Mouse (Mus musculus) hindbrain, embryonic 15.5 days (tissue): ENCODE measurements around the gene Ftl1. TPM values are rescaled to one million over a fixed set of nuclear protein-coding genes. Genes with fewer than 3 reads are reported as not detected.
"Not testable (repeated sequence)": the region's sequence is repeated elsewhere in the genome, so short reads cannot be mapped to it uniquely, and the experiment has no call there.

Experiments
- ATAC-seq: fragments of 200-750 bp; cut with Nextera tagmentation; 2 replicates; pipeline ENCODE4 v1.8.0; 2017; ENCODE audit warnings: low read depth, moderate number of reproducible peaks, moderate TSS enrichment; ENCODE audit not compliant: low FRiP score
- H3K27ac ChIP-seq: fragments of 300-500 bp; sonication (generic); replicated peaks from 2 replicates; pipeline ENCODE4 v1.5.1; 2015; ENCODE audit warnings: mild to moderate bottlenecking, inconsistent platforms
- H3K27me3 ChIP-seq: fragments of 300-500 bp; sonication (generic); 2 replicates; pipeline ENCODE4 v1.6.1; 2015; ENCODE audit warnings: control low read depth, inconsistent platforms
- H3K36me3 ChIP-seq: fragments of 300-500 bp; sonication (generic); 2 replicates; pipeline ENCODE4 v1.6.1; 2015; ENCODE audit warnings: control low read depth, inconsistent platforms
- H3K4me1 ChIP-seq: fragments of 300-500 bp; sonication (generic); replicated peaks from 2 replicates; pipeline ENCODE4 v1.6.1; 2015; ENCODE audit warnings: control low read depth, inconsistent platforms
- H3K4me2 ChIP-seq: fragments of 300-500 bp; sonication (generic); 2 replicates; pipeline ENCODE4 v1.6.1; 2015; ENCODE audit warnings: moderate library complexity, mild to moderate bottlenecking, inconsistent platforms
- H3K4me3 ChIP-seq: fragments of 300-500 bp; sonication (generic); 2 replicates; pipeline ENCODE4 v1.5.1; 2015; ENCODE audit warnings: mild to moderate bottlenecking, inconsistent platforms
- H3K9ac ChIP-seq: fragments of 300-500 bp; sonication (generic); 2 replicates; pipeline ENCODE4 v1.6.1; 2015; ENCODE audit warnings: inconsistent platforms
- H3K9me3 ChIP-seq: fragments of 300-500 bp; sonication (generic); 2 replicates; pipeline ENCODE4 v1.6.1; 2016; ENCODE audit warnings: control low read depth, inconsistent platforms
- WGBS: fragments of 180-500 bp; shearing (Covaris S2); methylation state at CpG from one replicate; pipeline ENCODE4 v1.1.7; 2015; 5-methylcytosine and 5-hydroxymethylcytosine counted together
- polyA plus RNA-seq: library from polyadenylated mRNA; unstranded; fragments of >200 nt; fragmentation: Nextera tagmentation; extraction: Ambion mirVana; gene quantifications from 2 replicates; pipeline ENCODE4 v1.2.1, GENCODE M21; 2015

The Ftl1 gene
- polyA plus RNA-seq, 1 experiment from 2014 or later = 5,762 TPM

DNA sequence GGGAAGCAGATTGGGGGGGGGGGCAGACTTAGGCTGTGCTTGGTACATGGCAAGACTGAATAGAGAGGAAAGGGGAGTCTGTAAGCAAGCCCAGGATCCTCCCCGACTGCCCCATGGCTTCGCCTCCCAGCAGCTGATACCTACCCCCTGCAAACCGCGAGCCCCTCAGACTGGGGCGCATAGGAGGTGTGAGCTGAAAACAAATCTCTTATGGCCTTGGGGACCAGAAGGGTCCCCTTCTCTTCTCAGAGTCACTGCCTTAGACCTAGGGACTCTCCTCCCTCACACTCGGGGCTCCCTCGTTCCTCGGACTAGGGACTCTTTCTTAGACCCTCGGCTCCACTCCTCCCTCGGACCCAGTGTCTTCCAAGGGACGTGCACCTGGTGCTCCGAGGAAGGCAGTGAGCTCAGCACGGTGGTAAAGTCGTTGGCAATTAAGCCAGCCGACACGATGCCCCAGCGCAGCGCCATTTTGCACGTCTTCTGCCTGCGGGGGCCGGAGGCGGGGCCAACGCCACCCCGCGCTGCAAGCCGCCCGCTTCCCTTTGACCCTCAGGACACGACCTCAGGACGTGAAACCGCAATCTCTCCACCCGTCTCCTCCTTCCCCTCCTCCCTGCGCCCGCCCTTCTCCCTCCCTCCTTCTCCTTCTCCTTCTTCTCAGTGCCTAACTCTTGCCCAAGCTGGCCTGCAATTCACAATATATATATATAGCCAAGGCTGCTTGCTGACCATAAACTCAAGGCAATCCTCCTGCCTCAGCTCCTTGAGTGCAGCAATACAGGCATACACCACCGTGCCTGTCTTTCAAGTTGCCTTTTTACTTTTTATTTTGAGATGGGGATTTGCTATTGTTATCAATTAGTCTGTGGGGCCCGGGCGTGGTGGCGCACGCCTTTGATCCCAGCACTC lies 28.9 kb upstream of the Ftl1 start, which contains the start of gene Dhdh:
TSS of gene Dhdh (minus strand) at position 513 of the 912 bp plus-strand sequence.
- H3K27ac ChIP-seq = peak within 1 kb of the TSS; percentile 91
- WGBS = 8% methylated on average over 36 of the region's 38 CpGs
- H3K9me3 ChIP-seq = no peaks in the 10 kb centered on the region
- peak within 1 kb of the TSS; percentile 46 for H3K4me3 ChIP-seq
- peak within 1 kb of the TSS; percentile 78 for H3K4me2 ChIP-seq
- H3K27me3 ChIP-seq = no peaks in the 10 kb centered on the region
- peak within 1 kb of the TSS; percentile 53 for H3K9ac ChIP-seq
- ATAC-seq = peak; percentile 79
- H3K4me1 ChIP-seq = peaks cover 28% of the 10 kb centered on the region
- peaks cover 9% of the 10 kb centered on the region for H3K36me3 ChIP-seq

DNA sequence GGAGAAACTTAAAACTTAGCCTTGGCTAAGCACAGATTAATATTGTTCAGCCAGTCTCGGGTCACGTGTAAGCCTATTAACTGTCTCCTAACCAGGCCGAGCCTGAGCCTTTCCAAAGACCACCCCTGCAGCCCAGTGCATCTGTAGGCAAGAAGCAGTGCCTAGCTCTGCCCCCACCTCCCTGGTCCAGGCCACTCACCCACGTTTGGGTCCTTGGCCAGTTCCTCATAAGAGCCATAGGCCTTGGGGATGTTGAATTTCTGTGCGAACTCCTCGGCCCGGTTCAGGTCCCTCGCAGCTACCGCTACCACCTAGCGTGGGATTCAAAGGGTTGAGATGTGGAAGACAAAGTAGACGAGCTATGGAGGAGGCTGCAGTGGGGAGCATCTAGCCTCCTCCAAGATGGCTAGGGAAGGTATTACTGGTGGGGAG lies 28.2 kb upstream of the Ftl1 start:
- peak overlapping the region; percentile 46 for H3K4me3 ChIP-seq
- peak overlapping the region; percentile 91 for H3K27ac ChIP-seq
- peak overlapping the region; percentile 78 for H3K4me2 ChIP-seq
- no peaks in the 10 kb centered on the region for H3K27me3 ChIP-seq
- peaks cover 28% of the 10 kb centered on the region for H3K4me1 ChIP-seq
- peak overlapping the region; percentile 53 for H3K9ac ChIP-seq
- WGBS = 18% methylated on average over 11 of the region's 11 CpGs
- peaks cover 2% of the 10 kb centered on the region; the same call in 1 of the 2 replicates for H3K36me3 ChIP-seq
- ATAC-seq = peak; percentile 82
- no peaks in the 10 kb centered on the region for H3K9me3 ChIP-seq

- Histone ChIP-seq H3K4me1 (peaks cover 28% of the 10 kb centered on the region), H3K4me2 (peak within 1 kb of the TSS; percentile 78; the same call in 1 of the 2 replicates), H3K4me3 (no peak within 1 kb of the TSS), H3K36me3 (no peaks in the 10 kb centered on the region), H3K9ac (no peak within 1 kb of the TSS), H3K27me3 (no peaks in the 10 kb centered on the region), H3K27ac (0 out of 2 replicates have a peak within 1 kb of the TSS, but pooled peaks have one; percentile 91), H3K9me3 (no peaks in the 10 kb centered on the region)
- ATAC-seq = no peak
- WGBS = 81% methylated on average over 12 of the region's 12 CpGs
These were observed 27.2 kb upstream of the Ftl1 start, which contains the start of gene Gm45808 for GRCm38 (mm10) chr7:45486761-45487415. Gene Gm45808, minus strand, starts transcription at chr7:45486811.

GRCm38 (mm10) chr7:45486158-45486557 lies 26.5 kb upstream of the Ftl1 start:
- H3K4me1 ChIP-seq = peaks cover 28% of the 10 kb centered on the region
- ATAC-seq = no peak
- no peaks in the 10 kb centered on the region for H3K27me3 ChIP-seq
- H3K9me3 ChIP-seq = no peaks in the 10 kb centered on the region
- no peak overlapping the region for H3K4me2 ChIP-seq
- WGBS = 85% methylated on average over 7 of the region's 7 CpGs
- H3K27ac ChIP-seq = no peak overlapping the region
- no peak overlapping the region for H3K9ac ChIP-seq
- H3K4me3 ChIP-seq = no peak overlapping the region
- H3K36me3 ChIP-seq = no peaks in the 10 kb centered on the region

DNA sequence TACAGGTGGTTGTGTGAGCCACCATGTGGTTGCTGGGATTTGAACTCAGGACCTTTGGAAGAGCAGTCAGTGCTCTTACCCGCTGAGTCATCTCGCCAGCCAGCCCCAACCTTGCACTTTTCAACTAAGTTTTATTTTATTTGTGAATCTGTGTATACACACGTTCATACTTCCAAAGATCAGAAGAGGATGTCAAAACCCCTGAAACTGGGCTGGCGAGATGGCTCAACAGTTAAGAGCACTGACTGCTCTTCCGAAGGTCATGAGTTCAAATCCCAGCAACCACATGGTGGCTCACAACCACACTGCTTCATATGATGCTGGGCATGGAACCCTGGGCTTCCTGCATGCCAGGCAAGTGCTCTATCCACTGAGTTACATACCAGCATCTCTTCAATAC lies 25.3 kb upstream of the Ftl1 start:
- not testable (repeated sequence) for H3K9me3 ChIP-seq
- 95% methylated on average over 5 of the region's 5 CpGs for WGBS

GRCm38 (mm10) chr7:45482166-45482565 lies 22.5 kb upstream of the Ftl1 start:
- no peak overlapping the region for H3K27ac ChIP-seq
- ATAC-seq = no peak
- H3K36me3 ChIP-seq = no peaks in the 10 kb centered on the region
- no peak overlapping the region for H3K4me3 ChIP-seq
- H3K9me3 ChIP-seq = no peaks in the 10 kb centered on the region
- H3K4me2 ChIP-seq = no peak overlapping the region
- WGBS = 93% methylated on average over 1 of the region's 1 CpGs
- no peak overlapping the region for H3K9ac ChIP-seq
- no peaks in the 10 kb centered on the region for H3K27me3 ChIP-seq
- H3K4me1 ChIP-seq = no peaks in the 10 kb centered on the region

More for the DNA sequence above, 25.3 kb upstream of the Ftl1 start:
- H3K36me3 ChIP-seq, H3K9ac ChIP-seq, ATAC-seq, H3K27me3 ChIP-seq, H3K4me3 ChIP-seq, H3K27ac ChIP-seq, H3K4me2 ChIP-seq: not testable (repeated sequence)
- H3K4me1 ChIP-seq = peaks cover 23% of the 10 kb centered on the region

DNA sequence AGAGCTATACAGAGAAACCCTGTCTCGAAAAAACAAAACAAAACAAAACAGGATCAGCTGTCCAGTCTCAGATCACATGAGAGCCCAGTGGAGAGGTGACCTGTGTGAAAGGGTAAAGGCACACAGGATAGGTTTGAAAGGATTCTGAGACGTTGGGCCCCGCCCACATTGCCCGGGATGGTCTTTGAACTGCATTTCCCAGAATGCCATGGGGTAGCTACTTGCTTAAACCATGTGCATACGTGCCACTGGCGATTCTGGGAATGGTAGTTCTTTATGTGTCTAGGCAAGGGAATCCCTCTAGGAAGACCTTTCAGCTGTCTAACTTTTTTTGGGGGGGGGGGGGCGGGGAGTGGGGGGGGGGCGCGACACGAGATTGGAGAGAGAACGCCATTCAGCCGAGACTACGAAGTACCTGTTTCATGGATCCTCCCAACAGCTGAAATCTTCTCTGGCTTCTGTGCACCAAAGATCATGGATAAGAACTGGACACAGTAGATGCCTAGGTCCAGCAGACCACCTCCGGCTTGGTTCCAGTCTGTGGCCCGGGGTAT lies 21.8 kb upstream of the Ftl1 start, which contains the start of gene Tulp2:
TSS of gene Tulp2 (plus strand) at position 504 of the 554 bp plus-strand sequence.
- no peak within 1 kb of the TSS for H3K4me2 ChIP-seq
- no peaks in the 10 kb centered on the region for H3K4me1 ChIP-seq
- no peak within 1 kb of the TSS for H3K27ac ChIP-seq
- no peaks in the 10 kb centered on the region for H3K27me3 ChIP-seq
- WGBS = 60% methylated on average over 11 of the region's 15 CpGs
- no peaks in the 10 kb centered on the region for H3K36me3 ChIP-seq
- no peak within 1 kb of the TSS for H3K4me3 ChIP-seq
- peak; percentile 83; the same call in 1 of the 2 replicates for ATAC-seq
- H3K9me3 ChIP-seq = no peaks in the 10 kb centered on the region
- H3K9ac ChIP-seq = no peak within 1 kb of the TSS

- H3K4me3 ChIP-seq, H3K9ac ChIP-seq, H3K36me3 ChIP-seq, H3K27me3 ChIP-seq, H3K27ac ChIP-seq, H3K4me1 ChIP-seq, H3K9me3 ChIP-seq, H3K4me2 ChIP-seq, ATAC-seq: not testable (repeated sequence)
- WGBS = 85% methylated on average over 4 of the region's 4 CpGs
These were observed 20.6 kb upstream of the Ftl1 start for GRCm38 (mm10) chr7:45480310-45480709.

- Histone ChIP-seq H3K4me3 (no peak overlapping the region), H3K36me3 (no peaks in the 10 kb centered on the region), H3K27ac (no peak overlapping the region), H3K4me1 (no peaks in the 10 kb centered on the region), H3K9ac (no peak overlapping the region), H3K4me2 (no peak overlapping the region), H3K27me3 (no peaks in the 10 kb centered on the region), H3K9me3 (no peaks in the 10 kb centered on the region)
- 98% methylated on average over 7 of the region's 7 CpGs for WGBS
- ATAC-seq = no peak
These were observed 19.1 kb upstream of the Ftl1 start for GRCm38 (mm10) chr7:45478774-45479173.

DNA sequence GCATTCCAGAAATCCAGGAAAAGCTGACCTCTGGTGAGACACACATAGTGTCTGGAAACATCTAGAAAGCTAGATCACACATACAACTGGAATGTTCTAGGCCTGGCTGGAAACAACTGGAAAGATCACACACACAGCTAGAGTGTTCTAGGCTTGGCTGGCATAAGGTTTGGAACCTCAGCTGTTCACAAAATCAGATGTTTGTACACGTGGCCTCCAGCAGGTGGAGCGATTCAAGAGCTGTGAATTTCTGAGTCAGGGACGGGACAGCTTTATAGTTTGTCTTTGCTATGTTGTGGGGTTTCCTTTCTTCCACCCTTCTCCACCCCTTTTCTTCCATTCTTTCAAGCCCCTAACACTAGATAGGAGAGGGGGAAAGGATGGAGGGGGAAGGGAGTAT lies 17.3 kb upstream of the Ftl1 start:
- H3K9me3 ChIP-seq = no peaks in the 10 kb centered on the region
- H3K27ac ChIP-seq = no peak overlapping the region
- no peak overlapping the region for H3K9ac ChIP-seq
- H3K36me3 ChIP-seq = no peaks in the 10 kb centered on the region
- H3K27me3 ChIP-seq = no peaks in the 10 kb centered on the region
- H3K4me3 ChIP-seq = no peak overlapping the region
- H3K4me2 ChIP-seq = no peak overlapping the region
- no peaks in the 10 kb centered on the region for H3K4me1 ChIP-seq
- no peak for ATAC-seq
- WGBS = 9% methylated on average over 3 of the region's 3 CpGs

GRCm38 (mm10) chr7:45476453-45476852 lies 16.8 kb upstream of the Ftl1 start:
- Histone ChIP-seq H3K4me1 (no peaks in the 10 kb centered on the region), H3K9ac (no peak overlapping the region), H3K4me3 (no peak overlapping the region), H3K27ac (no peak overlapping the region), H3K27me3 (no peaks in the 10 kb centered on the region), H3K9me3 (no peaks in the 10 kb centered on the region), H3K4me2 (no peak overlapping the region), H3K36me3 (no peaks in the 10 kb centered on the region)
- no peak for ATAC-seq
- WGBS = 73% methylated on average over 1 of the region's 1 CpGs
